Mouse (Mus musculus): ENCODE results near the gene Gm9733. TPM values are rescaled to one million over a fixed set of nuclear protein-coding genes. Genes with fewer than 3 reads are reported as not detected.
"Not testable (repeated sequence)": the region's sequence is repeated elsewhere in the genome, so short reads cannot be mapped to it uniquely, and the experiment has no call there.

The Gm9733 gene
- 0.21 TPM in 1 of 2 replicates, not detected in the other for polyA plus RNA-seq (2012; rRNA removed)

DNA sequence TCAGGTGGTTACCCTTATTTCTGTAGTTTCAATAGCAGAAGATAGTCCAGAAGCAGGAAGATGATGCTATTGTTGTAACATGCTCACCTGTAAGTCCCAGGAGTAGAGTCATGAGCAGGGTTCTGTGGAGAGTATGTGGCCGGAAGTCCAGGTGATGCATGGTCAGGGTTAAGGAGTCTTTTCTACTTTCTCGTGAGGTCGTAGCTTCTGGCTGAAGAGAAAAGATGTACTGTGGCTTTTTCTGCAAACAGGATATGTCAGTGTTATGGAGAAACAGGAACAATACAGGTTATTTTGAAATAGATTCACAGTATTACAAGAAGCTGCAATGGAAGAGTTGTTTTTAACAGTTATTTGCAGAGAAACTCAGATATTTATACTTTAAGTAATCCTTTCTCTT, at the start of gene Gm9733:
TSS of gene Gm9733 (minus strand) at position 240 of the 400 bp plus-strand sequence.
- Histone ChIP-seq H3K27me3 (ENCODE audit: control insufficient read depth, insufficient read depth, low read length) (no peaks in the 10 kb centered on the region; the same call in 1 of the 2 replicates), H3K4me3 (replicated peaks; ENCODE audit: insufficient read depth, low read depth, low read length) (no peak within 1 kb of the TSS), H3K4me1 (ENCODE audit: control insufficient read depth, insufficient read depth, low read length) (no peaks in the 10 kb centered on the region), H3K27ac (ENCODE audit: insufficient read depth, low read length) (no peak within 1 kb of the TSS)
- DNase-seq, result no peak
- TF ChIP-seq CTCF (IDR thresholded peaks at IDR 0.05; ENCODE audit: borderline replicate concordance, insufficient read depth, low read depth, low read length) (no peak), POLR2A (IDR thresholded peaks at IDR 0.05; ENCODE audit: borderline replicate concordance, insufficient read depth, low read length) (no peak)
- 85% methylated on average over 3 of the region's 3 CpGs for WGBS

DNA sequence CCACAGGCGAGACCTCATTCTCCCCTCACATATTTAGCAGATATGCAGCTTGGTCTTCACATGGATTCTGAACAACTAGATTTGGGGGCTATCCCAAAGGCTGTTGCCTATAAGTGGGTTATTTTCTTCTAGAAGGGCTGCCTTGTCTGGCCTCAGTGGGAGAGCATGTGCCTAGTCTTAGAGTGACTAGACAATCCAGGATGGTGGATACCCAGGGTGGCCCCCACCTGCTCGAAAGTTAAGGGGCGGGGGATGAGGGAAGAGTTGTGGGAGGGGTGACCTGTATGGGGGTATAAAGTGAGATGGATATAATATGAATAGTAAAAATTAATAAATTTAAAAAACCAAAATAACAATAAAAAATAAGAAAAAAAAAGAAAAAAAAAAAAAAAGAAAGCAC, 23.6 kb upstream of the Gm9733 start:
- H3K4me1 ChIP-seq (ENCODE audit: control insufficient read depth, insufficient read depth, low read length); H3K27ac ChIP-seq (ENCODE audit: insufficient read depth, low read length); H3K4me3 ChIP-seq (replicated peaks; ENCODE audit: insufficient read depth, low read depth, low read length); H3K27me3 ChIP-seq (ENCODE audit: control insufficient read depth, insufficient read depth, low read length); DNase-seq: not testable (repeated sequence)
- 68% methylated on average over 3 of the region's 3 CpGs for WGBS

DNA sequence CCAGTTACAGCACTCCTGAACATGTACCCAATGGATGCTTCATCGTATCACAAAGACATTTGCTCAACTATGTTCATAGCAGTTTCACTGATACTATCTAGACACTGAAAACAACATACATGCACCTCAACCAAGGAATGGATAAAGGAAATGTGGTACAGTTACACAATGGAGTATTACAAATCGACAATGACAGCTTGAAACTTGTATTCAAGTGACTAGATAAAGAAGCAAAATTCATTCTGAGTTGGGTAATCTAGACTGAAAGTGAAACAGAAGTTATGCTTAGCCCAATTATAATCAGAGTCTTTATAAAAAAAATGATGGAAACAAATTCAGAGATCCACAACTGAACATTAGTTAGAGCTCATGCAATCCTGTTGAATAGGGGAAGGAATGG, 18.2 kb upstream of the Gm9733 start:
- H3K4me3 ChIP-seq (replicated peaks; ENCODE audit: insufficient read depth, low read depth, low read length); H3K27me3 ChIP-seq (ENCODE audit: control insufficient read depth, insufficient read depth, low read length); DNase-seq; H3K27ac ChIP-seq (ENCODE audit: insufficient read depth, low read length); H3K4me1 ChIP-seq (ENCODE audit: control insufficient read depth, insufficient read depth, low read length): not testable (repeated sequence)
- 93% methylated on average over 1 of the region's 2 CpGs for WGBS

DNA sequence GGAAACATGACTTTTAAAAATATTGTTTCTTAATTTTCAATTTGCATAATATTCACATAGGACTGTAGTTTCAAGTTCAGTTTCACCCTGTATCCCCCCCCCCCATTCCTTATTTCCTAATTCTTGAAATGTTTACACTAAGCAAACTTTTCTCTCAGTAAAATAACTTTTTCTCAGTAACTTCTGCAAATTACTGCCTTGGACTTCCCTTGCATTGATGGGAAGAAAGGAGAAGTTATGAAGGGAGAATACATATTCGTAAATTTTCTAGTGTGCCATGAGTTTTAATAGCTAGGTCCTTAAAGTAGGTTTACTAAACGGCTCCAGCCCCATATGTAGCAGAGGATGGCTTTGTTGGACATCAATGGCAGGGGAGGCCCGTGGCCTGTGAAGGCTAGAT, 13.5 kb upstream of the Gm9733 start:
- WGBS, result 46% methylated on average over 3 of the region's 3 CpGs
- DNase-seq; H3K27ac ChIP-seq (ENCODE audit: insufficient read depth, low read length); H3K4me3 ChIP-seq (replicated peaks; ENCODE audit: insufficient read depth, low read depth, low read length); H3K27me3 ChIP-seq (ENCODE audit: control insufficient read depth, insufficient read depth, low read length); H3K4me1 ChIP-seq (ENCODE audit: control insufficient read depth, insufficient read depth, low read length): not testable (repeated sequence)

DNA sequence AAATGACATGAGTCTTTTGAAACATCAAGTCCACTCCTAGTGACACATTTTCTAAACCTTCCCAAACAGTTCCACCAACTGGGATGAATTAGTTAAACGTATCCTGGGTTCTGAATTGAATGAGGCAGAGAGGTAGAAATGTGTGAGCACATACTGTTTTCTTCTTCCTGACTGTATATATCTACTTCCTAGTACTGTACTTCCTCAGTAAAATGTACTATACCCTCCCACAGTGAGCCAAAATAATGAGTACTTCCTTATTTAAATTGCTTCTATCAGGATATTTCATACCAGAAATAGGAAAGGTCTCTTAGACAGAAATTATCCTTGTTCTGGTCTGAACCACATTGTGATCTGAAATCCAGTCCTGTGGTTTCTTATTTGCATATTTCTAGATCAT, 8.2 kb upstream of the Gm9733 start:
- TF ChIP-seq CTCF (IDR thresholded peaks at IDR 0.05; ENCODE audit: borderline replicate concordance, insufficient read depth, low read depth, low read length) (no peak), POLR2A (IDR thresholded peaks at IDR 0.05; ENCODE audit: borderline replicate concordance, insufficient read depth, low read length) (no peak)
- WGBS, result 56% methylated on average over 1 of the region's 1 CpGs
- no peaks in the 10 kb centered on the region for H3K4me1 ChIP-seq (ENCODE audit: control insufficient read depth, insufficient read depth, low read length)
- no peak overlapping the region for H3K27ac ChIP-seq (ENCODE audit: insufficient read depth, low read length)
- H3K4me3 ChIP-seq (replicated peaks; ENCODE audit: insufficient read depth, low read depth, low read length), result no peak overlapping the region
- no peak for DNase-seq
- H3K27me3 ChIP-seq (ENCODE audit: control insufficient read depth, insufficient read depth, low read length), result no peaks in the 10 kb centered on the region

DNA sequence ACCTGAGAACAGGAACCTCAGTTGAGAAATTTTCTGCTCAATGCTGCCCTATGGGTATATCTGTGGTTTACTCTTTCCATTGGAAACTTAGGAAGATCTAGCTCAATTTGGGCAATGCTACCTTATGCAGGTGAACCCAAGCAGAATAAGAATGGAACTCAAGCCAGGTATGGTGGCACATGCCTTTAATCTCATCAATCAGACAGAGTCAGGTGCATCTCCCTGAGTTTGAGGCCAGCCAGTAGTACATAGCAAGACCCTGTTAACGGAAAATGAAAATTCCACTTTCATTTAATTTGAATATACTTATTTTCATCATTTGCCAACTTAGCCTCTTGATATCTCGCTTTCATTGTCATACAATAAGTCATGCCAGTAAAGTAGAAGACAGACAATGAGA, 2.1 kb upstream of the Gm9733 start:
- 58% methylated on average over 2 of the region's 2 CpGs for WGBS
- TF ChIP-seq CTCF (IDR thresholded peaks at IDR 0.05; ENCODE audit: borderline replicate concordance, insufficient read depth, low read depth, low read length) (no peak), POLR2A (IDR thresholded peaks at IDR 0.05; ENCODE audit: borderline replicate concordance, insufficient read depth, low read length) (no peak)
- Histone ChIP-seq H3K27me3 (ENCODE audit: control insufficient read depth, insufficient read depth, low read length) (no peaks in the 10 kb centered on the region; the same call in 1 of the 2 replicates), H3K4me3 (replicated peaks; ENCODE audit: insufficient read depth, low read depth, low read length) (no peak overlapping the region), H3K27ac (ENCODE audit: insufficient read depth, low read length) (no peak overlapping the region), H3K4me1 (ENCODE audit: control insufficient read depth, insufficient read depth, low read length) (no peaks in the 10 kb centered on the region)
- DNase-seq, result no peak

DNA sequence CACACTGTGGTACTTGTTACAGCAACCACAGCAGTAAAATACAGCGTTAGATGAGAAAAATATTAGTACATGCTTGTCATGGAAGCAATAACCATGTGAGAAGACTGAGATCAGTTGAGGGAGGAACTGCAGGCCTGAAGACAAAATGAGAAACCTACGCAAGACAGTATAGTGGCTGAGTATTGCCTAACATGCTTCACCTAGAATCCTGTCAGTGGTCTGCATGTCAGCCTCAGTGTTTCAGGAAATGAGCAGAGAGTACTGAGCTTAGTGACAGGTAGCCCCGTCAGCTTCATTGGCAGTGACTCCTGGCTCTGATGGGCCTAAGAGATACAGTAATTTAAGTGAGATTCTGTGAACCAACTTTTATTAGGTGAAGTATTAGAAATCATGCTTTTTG, 557 bp downstream of the Gm9733 start:
- H3K27ac ChIP-seq (ENCODE audit: insufficient read depth, low read length), result no peak overlapping the region
- no peaks in the 10 kb centered on the region for H3K4me1 ChIP-seq (ENCODE audit: control insufficient read depth, insufficient read depth, low read length)
- WGBS, result 66% methylated on average over 3 of the region's 3 CpGs
- no peaks in the 10 kb centered on the region; the same call in 1 of the 2 replicates for H3K27me3 ChIP-seq (ENCODE audit: control insufficient read depth, insufficient read depth, low read length)
- DNase-seq, result no peak
- TF ChIP-seq POLR2A (IDR thresholded peaks at IDR 0.05; ENCODE audit: borderline replicate concordance, insufficient read depth, low read length), result no peak
- TF ChIP-seq CTCF (IDR thresholded peaks at IDR 0.05; ENCODE audit: borderline replicate concordance, insufficient read depth, low read depth, low read length), result no peak
- H3K4me3 ChIP-seq (replicated peaks; ENCODE audit: insufficient read depth, low read depth, low read length), result no peak overlapping the region

DNA sequence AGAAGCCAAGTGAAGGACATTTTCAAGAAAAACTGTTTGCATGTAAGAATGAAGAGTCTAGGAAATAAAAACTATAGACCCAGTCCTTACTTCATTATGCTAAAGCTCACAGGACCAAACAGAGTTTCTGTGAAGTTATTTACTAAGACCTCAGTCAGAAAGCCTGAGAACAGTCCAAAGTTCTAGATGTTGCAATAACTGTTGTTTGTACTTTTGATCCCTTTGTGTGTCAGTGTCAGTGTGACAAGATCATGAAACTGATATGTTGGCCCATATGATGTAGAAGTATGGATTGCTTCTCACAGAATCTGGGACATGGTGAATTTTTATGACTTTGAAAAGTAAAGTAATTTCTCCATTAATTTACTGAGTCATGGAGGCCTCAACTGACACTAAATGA, 2.6 kb downstream of the Gm9733 start:
- DNase-seq, result no peak
- H3K4me1 ChIP-seq (ENCODE audit: control insufficient read depth, insufficient read depth, low read length), result no peaks in the 10 kb centered on the region
- no peak overlapping the region for H3K27ac ChIP-seq (ENCODE audit: insufficient read depth, low read length)
- H3K4me3 ChIP-seq (replicated peaks; ENCODE audit: insufficient read depth, low read depth, low read length), result no peak overlapping the region
- H3K27me3 ChIP-seq (ENCODE audit: control insufficient read depth, insufficient read depth, low read length), result no peaks in the 10 kb centered on the region; the same call in 1 of the 2 replicates
- TF ChIP-seq POLR2A (IDR thresholded peaks at IDR 0.05; ENCODE audit: borderline replicate concordance, insufficient read depth, low read length) (no peak), CTCF (IDR thresholded peaks at IDR 0.05; ENCODE audit: borderline replicate concordance, insufficient read depth, low read depth, low read length) (no peak)

Measured in cerebellum, adult 2 months (tissue).